Mouse (Mus musculus) kidney, adult 2 months (tissue): ENCODE results near the gene Cxcl3. TPM values are rescaled to one million over a fixed set of nuclear protein-coding genes. Genes with fewer than 3 reads are reported as not detected.

Experiments
- DNase-seq: peaks from one replicate; pipeline ENCODE4 v3.0.0; 2021
- H3K27ac ChIP-seq: fragments of 200-500 bp; 2 replicates; pipeline ENCODE4 v1.5.1; 2012; ENCODE audit warnings: low read depth, low read length, control low read depth, inconsistent platforms; ENCODE audit not compliant: insufficient read depth
- H3K27me3 ChIP-seq: fragments of 200-500 bp; replicated peaks from 2 replicates; pipeline ENCODE4 v1.6.1; 2012; ENCODE audit warnings: mild to moderate bottlenecking, moderate library complexity, low read length, inconsistent platforms; ENCODE audit not compliant: control insufficient read depth, insufficient read depth
- H3K36me3 ChIP-seq: fragments of 200-500 bp; 2 replicates; pipeline ENCODE4 v1.6.1; 2012; ENCODE audit warnings: mild to moderate bottlenecking, moderate library complexity, low read length, inconsistent platforms; ENCODE audit not compliant: control insufficient read depth, insufficient read depth
- H3K4me1 ChIP-seq: fragments of 200-500 bp; 2 replicates; pipeline ENCODE4 v1.6.1; 2011; ENCODE audit warnings: low read length; ENCODE audit not compliant: control insufficient read depth, insufficient read depth
- H3K4me3 ChIP-seq: fragments of 200-500 bp; 2 replicates; pipeline ENCODE4 v1.5.1; 2011; ENCODE audit warnings: mild to moderate bottlenecking, low read depth, low read length, control low read depth; ENCODE audit not compliant: insufficient read depth
- CTCF ChIP-seq: fragments of 200-500 bp; conservative IDR thresholded peaks from 2 replicates; pipeline ENCODE4 v1.5.1; 2011; ENCODE audit warnings: low read depth, mild to moderate bottlenecking, control low read depth, low read length, moderate library complexity, mixed read lengths; ENCODE audit not compliant: insufficient read depth, insufficient read length
- POLR2A ChIP-seq: fragments of 200-500 bp; IDR thresholded peaks from one replicate; pipeline ENCODE4 v1.6.1; 2011; ENCODE audit warnings: low read depth, low read length, control low read depth
- WGBS: fragments of 180-500 bp; shearing (Covaris S2); methylation state at CpG from one replicate; pipeline ENCODE4 v1.1.7; 2018; 5-methylcytosine and 5-hydroxymethylcytosine counted together
- polyA plus RNA-seq: library from polyadenylated mRNA; depleted of rRNA; stranded (reverse); fragments of >200 nt; gene quantifications from 2 replicates; pipeline ENCODE4 v1.2.3, GENCODE M21; 2012

The Cxcl3 gene
- polyA plus RNA-seq, 1 experiment, result not detected

DNA sequence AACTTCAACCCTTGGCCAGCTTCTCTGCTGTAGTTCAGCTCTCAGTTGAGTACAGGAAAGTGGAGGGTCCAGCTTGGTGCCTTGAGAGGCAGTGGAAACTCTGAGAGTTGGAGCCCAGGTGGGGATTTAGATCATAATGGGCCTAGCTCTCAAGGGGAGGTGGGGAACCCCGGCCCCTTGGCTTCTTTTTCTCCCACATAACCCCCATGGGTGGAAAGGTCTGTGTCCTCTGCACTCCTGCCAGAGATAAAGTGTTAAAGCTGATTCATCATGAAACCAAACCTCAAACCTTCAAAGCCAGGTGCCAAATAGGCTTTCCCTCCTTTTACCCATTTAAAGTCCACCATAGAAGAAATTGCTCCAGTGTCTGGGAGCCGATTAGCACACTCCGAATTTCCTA is 24.1 kb upstream of the Cxcl3 start:
- DNase-seq, result no peak
- 89% methylated on average over 3 of the region's 3 CpGs for WGBS
- TF ChIP-seq CTCF (no peak), POLR2A (no peak)

GRCm38 (mm10) chr5:90763912-90764665 is 21.8 kb upstream of the Cxcl3 start:
- Histone ChIP-seq H3K27ac (no peak overlapping the region), H3K4me3 (no peak overlapping the region), H3K27me3 (no peaks in the 10 kb centered on the region), H3K4me1 (peaks cover 2% of the 10 kb centered on the region; the same call in 1 of the 2 replicates), H3K36me3 (no peaks in the 10 kb centered on the region)
- TF ChIP-seq POLR2A (no peak), CTCF (no peak)
- no peak for DNase-seq
- WGBS, result 85% methylated on average over 12 of the region's 12 CpGs

More for the DNA sequence above, 24.1 kb upstream of the Cxcl3 start:
- H3K4me1 ChIP-seq, result peaks cover 11% of the 10 kb centered on the region
- H3K36me3 ChIP-seq, result no peaks in the 10 kb centered on the region
- no peak overlapping the region for H3K27ac ChIP-seq
- no peak overlapping the region for H3K4me3 ChIP-seq
- H3K27me3 ChIP-seq, result no peaks in the 10 kb centered on the region

GRCm38 (mm10) chr5:90765821-90766606 is 19.9 kb upstream of the Cxcl3 start:
- no peak overlapping the region for H3K4me3 ChIP-seq
- TF ChIP-seq CTCF (no peak), POLR2A (no peak)
- WGBS, result 53% methylated on average over 8 of the region's 8 CpGs
- no peaks in the 10 kb centered on the region for H3K27me3 ChIP-seq
- no peaks in the 10 kb centered on the region for H3K36me3 ChIP-seq
- no peaks in the 10 kb centered on the region for H3K4me1 ChIP-seq
- H3K27ac ChIP-seq, result no peak overlapping the region
- DNase-seq, result no peak

- TF ChIP-seq CTCF (no peak), POLR2A (no peak)
- DNase-seq, result no peak
- no peak within 1 kb of the TSS for H3K4me3 ChIP-seq
- no peaks in the 10 kb centered on the region for H3K27me3 ChIP-seq
- H3K27ac ChIP-seq, result no peak within 1 kb of the TSS
- no peaks in the 10 kb centered on the region for H3K4me1 ChIP-seq
- 48% methylated on average over 3 of the region's 3 CpGs for WGBS
- H3K36me3 ChIP-seq, result no peaks in the 10 kb centered on the region
Measured at GRCm38 (mm10) chr5:90768218-90768617, 17.7 kb upstream of the Cxcl3 start, which contains the start of gene Ppbp. Gene Ppbp (plus strand): TSS chr5:90768518.

DNA sequence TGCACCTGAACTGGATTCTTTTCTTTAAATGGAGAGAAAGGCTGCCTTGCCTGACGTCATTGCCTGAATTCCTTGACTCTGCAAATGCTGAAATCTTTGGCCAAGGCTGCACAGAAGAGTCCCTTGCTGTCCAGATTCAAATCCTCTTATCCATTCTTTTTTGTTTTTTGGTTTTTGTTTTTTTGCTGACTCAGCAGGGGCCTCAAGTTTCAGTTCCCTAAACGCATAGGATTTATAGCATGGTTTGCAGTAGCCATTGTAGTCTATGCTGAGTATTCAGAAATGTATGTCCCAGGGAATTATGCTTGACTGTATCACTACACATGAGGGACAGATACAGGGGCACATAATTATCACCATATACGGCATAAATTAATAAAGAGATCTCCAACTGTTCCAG is 14.5 kb upstream of the Cxcl3 start:
- Histone ChIP-seq H3K4me1 (no peaks in the 10 kb centered on the region), H3K4me3 (no peak overlapping the region), H3K27ac (no peak overlapping the region), H3K36me3 (no peaks in the 10 kb centered on the region), H3K27me3 (no peaks in the 10 kb centered on the region)
- WGBS, result 72% methylated on average over 3 of the region's 3 CpGs
- TF ChIP-seq CTCF (no peak), POLR2A (no peak)
- DNase-seq, result no peak

- 60% methylated on average over 16 of the region's 16 CpGs for WGBS
- Histone ChIP-seq H3K27me3 (no peaks in the 10 kb centered on the region), H3K4me1 (no peaks in the 10 kb centered on the region), H3K27ac (no peak within 1 kb of the TSS), H3K36me3 (no peaks in the 10 kb centered on the region), H3K4me3 (no peak within 1 kb of the TSS)
- no peak for TF ChIP-seq CTCF
- TF ChIP-seq POLR2A, result no peak
- DNase-seq, result peak; percentile 80
Measured at GRCm38 (mm10) chr5:90771880-90772653, 13.8 kb upstream of the Cxcl3 start, which contains the start of gene Pf4. Gene Pf4 (plus strand): TSS chr5:90772435.

DNA sequence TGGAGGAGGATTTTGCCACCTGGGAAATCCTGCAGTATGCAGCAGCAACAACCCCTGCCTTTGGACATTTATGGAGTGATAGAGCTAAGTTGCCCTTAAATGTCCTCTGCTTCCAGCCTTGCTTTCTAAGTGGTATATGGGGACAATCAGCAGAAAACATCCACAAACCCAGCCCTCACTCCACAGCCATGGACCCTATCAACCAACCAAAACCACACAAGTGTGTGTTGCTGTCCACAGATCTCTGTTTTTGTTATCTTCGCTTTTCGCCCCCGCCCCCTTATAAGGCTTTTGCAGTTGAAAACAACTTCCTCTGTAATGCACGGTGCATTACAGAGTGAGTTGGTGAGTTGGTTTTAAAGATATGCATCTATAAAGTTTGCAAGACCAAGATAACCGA is 10.3 kb upstream of the Cxcl3 start:
- WGBS, result 92% methylated on average over 5 of the region's 5 CpGs

More for the DNA sequence above, 10.3 kb upstream of the Cxcl3 start:
- Histone ChIP-seq H3K27ac (no peak overlapping the region), H3K4me3 (no peak overlapping the region), H3K27me3 (no peaks in the 10 kb centered on the region), H3K36me3 (no peaks in the 10 kb centered on the region), H3K4me1 (no peaks in the 10 kb centered on the region)
- TF ChIP-seq CTCF (no peak), POLR2A (no peak)
- no peak for DNase-seq
